Mouse (Mus musculus) MEL (cell line): Measurements from ENCODE around the gene Tcf25. TPM values are rescaled to one million over a fixed set of nuclear protein-coding genes. Genes with fewer than 3 reads are reported as not detected.
"Not testable (repeated sequence)": the region's sequence is repeated elsewhere in the genome, so short reads cannot be mapped to it uniquely, and the experiment has no call there.

Experiments used
- DNase-seq: peaks from one replicate; pipeline ENCODE4 v3.0.0; 2011; ENCODE audit warnings: low read depth, low spot score
- H3K27ac ChIP-seq: 2 replicates; pipeline ENCODE4 v1.5.1; 2012; ENCODE audit warnings: low read depth, mild to moderate bottlenecking, control low read depth, low read length, moderate library complexity; ENCODE audit not compliant: control insufficient read depth
- H3K27me3 ChIP-seq, 2 experiments: fragments of 150-350 bp in 1 of 2; sonication (generic) in 1 of 2; 2 replicates each; pipeline ENCODE4 v1.6.1; 2012; ENCODE audit warnings: low read length in 2 of 2, mild to moderate bottlenecking in 2 of 2, improper control_type of control experiment in 1 of 2, moderate library complexity in 1 of 2; ENCODE audit not compliant: insufficient read depth in 2 of 2, control insufficient read depth in 1 of 2
- H3K36me3 ChIP-seq, 2 experiments: 2 replicates each; pipeline ENCODE4 v1.6.1; 2012 to 2014; ENCODE audit warnings: low read length in 2 of 2, improper control_type of control experiment in 1 of 2, inconsistent platforms in 1 of 2, mild to moderate bottlenecking in 1 of 2; ENCODE audit not compliant: insufficient read depth in 2 of 2, control insufficient read depth in 1 of 2
- H3K4me1 ChIP-seq, 2 experiments: fragments of 150-350 bp in 1 of 2; sonication (generic) in 1 of 2; 2 replicates each; pipeline ENCODE4 v1.6.1; 2012; ENCODE audit warnings: low read length in 2 of 2, improper control_type of control experiment in 1 of 2, mild to moderate bottlenecking in 1 of 2; ENCODE audit not compliant: insufficient read depth in 2 of 2, control insufficient read depth in 1 of 2
- H3K4me3 ChIP-seq, 2 experiments: fragments of 150-350 bp in 1 of 2; sonication (generic) in 1 of 2; 2 replicates each; pipeline ENCODE4 v1.5.1; 2012; ENCODE audit warnings: low read depth in 2 of 2, low read length in 2 of 2, mild to moderate bottlenecking in 2 of 2, moderate library complexity in 2 of 2, control low read depth in 1 of 2, improper control_type of control experiment in 1 of 2; ENCODE audit not compliant: control insufficient read depth in 1 of 2, insufficient read depth in 1 of 2
- H3K79me2 ChIP-seq: 2 replicates; pipeline ENCODE4 v1.6.1; 2012; ENCODE audit warnings: mild to moderate bottlenecking, low read length, moderate library complexity; ENCODE audit not compliant: control insufficient read depth, poor library complexity, insufficient read depth
- H3K9ac ChIP-seq: 2 replicates; pipeline ENCODE4 v1.6.1; 2012; ENCODE audit warnings: low read depth, mild to moderate bottlenecking, control low read depth, low read length, moderate library complexity; ENCODE audit not compliant: control insufficient read depth, poor library complexity, severe bottlenecking
- H3K9me3 ChIP-seq: fragments of 150-350 bp; sonication (generic); replicated peaks from 2 replicates; pipeline ENCODE4 v1.6.1; 2012; ENCODE audit warnings: mild to moderate bottlenecking, low read length, improper control_type of control experiment, moderate library complexity; ENCODE audit not compliant: insufficient read depth
- BHLHE40 ChIP-seq: IDR thresholded peaks from 2 replicates; pipeline ENCODE4 v1.6.1; 2012; ENCODE audit warnings: low read depth, mild to moderate bottlenecking, inconsistent platforms, low read length, improper control_type of control experiment, borderline replicate concordance
- CTCF ChIP-seq, 3 experiments: IDR thresholded peaks in 2 of 3; conservative IDR thresholded peaks in 1 of 3; 2 replicates each; pipeline ENCODE4 v1.5.1; 2011 to 2012; ENCODE audit warnings: low read length in 3 of 3, low read depth in 2 of 3, mild to moderate bottlenecking in 2 of 3, improper control_type of control experiment in 1 of 3, inconsistent platforms in 1 of 3, mixed read lengths in 1 of 3, moderate library complexity in 1 of 3; ENCODE audit not compliant: control insufficient read depth in 1 of 3, insufficient read depth in 1 of 3, poor library complexity in 1 of 3, severe bottlenecking in 1 of 3
- EP300 ChIP-seq, 2 experiments: IDR thresholded peaks; 2 replicates each; pipeline ENCODE4 v1.6.1; 2011; ENCODE audit warnings: improper control_type of control experiment in 2 of 2, low read length in 2 of 2, low read depth in 1 of 2, mild to moderate bottlenecking in 1 of 2
- GABPA ChIP-seq: IDR thresholded peaks from 2 replicates; pipeline ENCODE4 v1.6.1; 2012; ENCODE audit warnings: low read depth, mild to moderate bottlenecking, inconsistent platforms, low read length, improper control_type of control experiment, moderate library complexity
- GATA1 ChIP-seq: IDR thresholded peaks from 2 replicates; pipeline ENCODE4 v1.6.1; 2011; ENCODE audit warnings: low read depth, low read length, improper control_type of control experiment
- HCFC1 ChIP-seq: IDR thresholded peaks from 2 replicates; pipeline ENCODE4 v1.6.1; 2012; ENCODE audit warnings: low read depth, mild to moderate bottlenecking, inconsistent platforms, low read length, improper control_type of control experiment, moderate library complexity
- JUND ChIP-seq: IDR thresholded peaks from 2 replicates; pipeline ENCODE4 v1.6.1; 2011; ENCODE audit warnings: low read depth, mild to moderate bottlenecking, improper control_type of control experiment, low read length
- MXI1 ChIP-seq: IDR thresholded peaks from 2 replicates; pipeline ENCODE4 v1.6.1; 2011; ENCODE audit warnings: mild to moderate bottlenecking, low read depth, low read length, improper control_type of control experiment
- MYB ChIP-seq: IDR thresholded peaks from 2 replicates; pipeline ENCODE4 v1.6.1; 2011; ENCODE audit warnings: mild to moderate bottlenecking, low read depth, low read length, improper control_type of control experiment
- MYC ChIP-seq: IDR thresholded peaks from 2 replicates; pipeline ENCODE4 v1.6.1; 2011; ENCODE audit warnings: low read depth, mild to moderate bottlenecking, low read length, improper control_type of control experiment, moderate library complexity
- POLR2A ChIP-seq, 2 experiments: IDR thresholded peaks; 2 replicates each; pipeline ENCODE4 v1.6.1; 2011 to 2012; ENCODE audit warnings: low read length in 2 of 2, mild to moderate bottlenecking in 2 of 2, control low read depth in 1 of 2, improper control_type of control experiment in 1 of 2, low read depth in 1 of 2, moderate library complexity in 1 of 2; ENCODE audit not compliant: control insufficient read depth in 1 of 2, insufficient read depth in 1 of 2, poor library complexity in 1 of 2
- SMC3 ChIP-seq: IDR thresholded peaks from 2 replicates; pipeline ENCODE4 v1.6.1; 2011; ENCODE audit warnings: low read depth, low read length, improper control_type of control experiment
- TCF12 ChIP-seq: IDR thresholded peaks from 2 replicates; pipeline ENCODE4 v1.6.1; 2014; ENCODE audit warnings: low read depth, mild to moderate bottlenecking, inconsistent platforms, low read length, improper control_type of control experiment, moderate library complexity
- ZMIZ1 ChIP-seq: IDR thresholded peaks from 2 replicates; pipeline ENCODE4 v1.6.1; 2012; ENCODE audit warnings: low read depth, mild to moderate bottlenecking, inconsistent platforms, low read length, improper control_type of control experiment, moderate library complexity
- polyA plus RNA-seq, 2 experiments: library from polyadenylated mRNA; stranded (reverse) in 1 of 2; unstranded in 1 of 2; fragments of >175 nt in 1 of 2; fragments of >200 nt in 1 of 2; gene quantifications; 2 replicates each; pipeline versions ENCODE4 v1.2.1 to v1.2.4; 2012; ENCODE audit warnings: low replicate concordance in 2 of 2, low read depth in 1 of 2; ENCODE audit not compliant: insufficient read length in 2 of 2, insufficient read depth in 1 of 2, missing spikeins in 1 of 2
- total RNA-seq: library from RNA; depleted of rRNA; stranded (reverse); fragments of 300-350 nt; gene quantifications from 2 replicates; pipeline ENCODE4 v1.2.3, GENCODE M21; 2012

Tcf25 gene
- total and polyA plus RNA-seq, 3 experiments = 107 to 327 TPM; not detected in 1

- no peaks in the 10 kb centered on the region for H3K4me1 ChIP-seq
- no peaks in the 10 kb centered on the region; a peak in 1 of 4 replicates for H3K36me3 ChIP-seq
- H3K9me3 ChIP-seq = 0 out of 2 replicates have a peak, but pooled peaks cover 2% of the 10 kb centered on the region
- H3K27me3 ChIP-seq = no peaks in the 10 kb centered on the region
- no peak for TF ChIP-seq MXI1
- TF ChIP-seq BHLHE40 = no peak
- no peak for TF ChIP-seq ZMIZ1
- no peak overlapping the region for H3K4me3 ChIP-seq
- DNase-seq = no peak
- H3K27ac ChIP-seq = no peak overlapping the region
- no peaks in the 10 kb centered on the region for H3K79me2 ChIP-seq
- H3K9ac ChIP-seq = no peak overlapping the region
Measured at GRCm38 (mm10) chr8:123428343-123428893, 54.9 kb downstream of the Tcf25 start.

- TF ChIP-seq MYC (no peak), GATA1 (no peak), CTCF (IDR thresholded peaks at IDR 0.05 in 2 of 3, conservative IDR thresholded peaks at IDR 0.05 in 1 of 3; ENCODE audit: control insufficient read depth in 1 of 3, insufficient read depth in 1 of 3, low read depth in 2 of 3, low read length in 3 of 3, poor library complexity in 1 of 3, severe bottlenecking in 1 of 3) (no peak), HCFC1 (no peak), MYB (no peak), GABPA (no peak), SMC3 (no peak), TCF12 (no peak), EP300 (IDR thresholded peaks at IDR 0.05; ENCODE audit: low read depth in 1 of 2, low read length in 2 of 2) (no peak), POLR2A (IDR thresholded peaks at IDR 0.05; ENCODE audit: control insufficient read depth in 1 of 2, insufficient read depth in 1 of 2, low read depth in 1 of 2, low read length in 2 of 2, poor library complexity in 1 of 2) (no peak), JUND (no peak)
- TF ChIP-seq, all 39 proteins: peak for 0
- Histone ChIP-seq H3K79me2 (no peaks in the 10 kb centered on the region), H3K27ac (no peak overlapping the region), H3K9ac (no peak overlapping the region), H3K9me3 (0 out of 2 replicates have a peak, but pooled peaks cover 2% of the 10 kb centered on the region), H3K4me3 (no peak overlapping the region), H3K4me1 (no peaks in the 10 kb centered on the region), H3K27me3 (no peaks in the 10 kb centered on the region), H3K36me3 (no peaks in the 10 kb centered on the region; a peak in 1 of 4 replicates)
- DNase-seq = no peak
Measured at GRCm38 (mm10) chr8:123428939-123429721, 55.6 kb downstream of the Tcf25 start.

GRCm38 (mm10) chr8:123429722-123430013 lies 56.1 kb downstream of the Tcf25 start:
- H3K27ac ChIP-seq, H3K4me3 ChIP-seq, H3K9ac ChIP-seq, DNase-seq, H3K79me2 ChIP-seq, H3K36me3 ChIP-seq, H3K27me3 ChIP-seq, H3K4me1 ChIP-seq, H3K9me3 ChIP-seq: not testable (repeated sequence)

- H3K27me3 ChIP-seq, H3K79me2 ChIP-seq, H3K36me3 ChIP-seq, DNase-seq, H3K9ac ChIP-seq, H3K4me1 ChIP-seq, H3K4me3 ChIP-seq, H3K27ac ChIP-seq, H3K9me3 ChIP-seq: not testable (repeated sequence)
Measured at GRCm38 (mm10) chr8:123430936-123431335, 57.4 kb downstream of the Tcf25 start.
